Mouse (Mus musculus): ENCODE measurements around the gene Cpe.

- TF ChIP-seq CTCF (IDR thresholded peaks at IDR 0.05; ENCODE audit: low read depth): no peak
- no peak for TF ChIP-seq EP300 (IDR thresholded peaks at IDR 0.05; ENCODE audit: low read depth)
Observed at GRCm38 (mm10) chr8:64613663-64614062, 79.2 kb downstream of the Cpe start.

Data from heart, postnatal 0 days (tissue).